25 mouse cellular contexts compared by ENCODE assay signal in the genomic region with DNA sequence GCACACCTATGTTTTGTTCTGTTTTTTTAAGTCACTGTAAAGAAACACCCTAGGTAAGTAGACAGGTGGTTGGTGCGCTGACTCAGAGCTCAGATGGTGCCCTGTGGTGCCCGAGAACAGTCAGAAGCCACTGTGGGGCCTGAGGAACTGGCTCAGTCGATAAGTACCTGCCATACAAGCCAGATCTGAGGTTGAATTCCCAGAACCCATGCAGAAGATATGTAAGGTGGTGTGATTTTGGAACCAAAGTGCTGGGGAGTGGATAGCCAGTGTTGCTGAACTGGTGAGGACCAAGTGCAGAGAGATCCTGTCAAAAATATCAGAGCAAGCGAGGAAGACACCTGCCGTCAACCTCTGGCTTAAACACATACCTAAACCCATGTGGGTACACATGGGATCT.
"Had no signal": no experiment of that assay in that cellular context is flagged by ENCODE, and none has a peak within 500 bp of the region (broad histone marks: within the 10 kb centered on the region; RNA-seq: fewer than 3 reads in every experiment).

No protein-coding gene starts in this region.

- H3K9ac ChIP-seq: embryonic facial prominence, embryonic 12.5 days; embryonic facial prominence, embryonic 13.5 days; embryonic facial prominence, embryonic 15.5 days; forebrain, embryonic 12.5 days; forebrain, embryonic 13.5 days; forebrain, embryonic 15.5 days; forebrain, postnatal 0 days had no signal

- H3K27ac ChIP-seq: embryonic facial prominence, embryonic 10.5 days; embryonic facial prominence, embryonic 12.5 days; embryonic facial prominence, embryonic 13.5 days; embryonic facial prominence, embryonic 15.5 days; forebrain, embryonic 13.5 days; forebrain, embryonic 15.5 days; gastrocnemius, adult 2 months; heart, adult 2 months had no signal

- H3K27me3 ChIP-seq: embryonic facial prominence, embryonic 12.5 days; embryonic facial prominence, embryonic 15.5 days; forebrain, embryonic 13.5 days; forebrain, embryonic 15.5 days had no signal

- ATAC-seq: forebrain, embryonic 13.5 days; forebrain, embryonic 14.5 days; forebrain, embryonic 15.5 days; forebrain, postnatal 0 days had no signal

- H3K4me1 ChIP-seq: embryonic facial prominence, embryonic 12.5 days; embryonic facial prominence, embryonic 13.5 days; embryonic facial prominence, embryonic 15.5 days had no signal

- H3K4me2 ChIP-seq: embryonic facial prominence, embryonic 12.5 days; embryonic facial prominence, embryonic 13.5 days; embryonic facial prominence, embryonic 15.5 days; forebrain, embryonic 12.5 days; forebrain, embryonic 13.5 days; forebrain, embryonic 15.5 days had no signal

- H3K36me3 ChIP-seq: embryonic facial prominence, embryonic 10.5 days; embryonic facial prominence, embryonic 12.5 days; embryonic facial prominence, embryonic 13.5 days; embryonic facial prominence, embryonic 15.5 days; forebrain, embryonic 12.5 days; forebrain, embryonic 15.5 days had no signal

- DNase-seq: cerebellum, adult 8-10 months; cerebellum, adult 9-10 months; cerebellum, adult 9-11 months; cerebellum, postnatal 10 days; cerebellum, postnatal 14 days; cerebellum, postnatal 36 days; embryo, embryonic 11 days; forebrain, postnatal 0 days; gastrocnemius, adult 2 months; gastrocnemius, postnatal 10 days; gastrocnemius, postnatal 14 days; gastrocnemius, postnatal 25 days; gastrocnemius, postnatal 36 days; heart, adult 11 months; heart, adult 18-20 months; heart, adult 2 months had no signal

- H3K4me3 ChIP-seq: embryonic facial prominence, embryonic 10.5 days; embryonic facial prominence, embryonic 12.5 days; embryonic facial prominence, embryonic 13.5 days; embryonic facial prominence, embryonic 15.5 days; erythroblast, embryonic 14.5 days; forebrain, embryonic 12.5 days; forebrain, embryonic 13.5 days; forebrain, embryonic 15.5 days; gastrocnemius, adult 2 months; heart, adult 2 months had no signal

- H3K9me3 ChIP-seq: embryonic facial prominence, embryonic 13.5 days; embryonic facial prominence, embryonic 15.5 days; forebrain, embryonic 12.5 days; forebrain, embryonic 13.5 days; forebrain, embryonic 15.5 days had no signal
